Mouse (Mus musculus) C2C12 (cell line): ENCODE data around the gene Klhl35.

Experiments used
- CTCF ChIP-seq: IDR thresholded peaks from one replicate; pipeline ENCODE4 v1.5.1; 2011; ENCODE audit not compliant: control insufficient read depth, insufficient read depth, insufficient read length
- MAX ChIP-seq: IDR thresholded peaks from one replicate; pipeline ENCODE4 v1.6.1; 2011; ENCODE audit warnings: mild to moderate bottlenecking, control low read depth
- MYOG ChIP-seq: IDR thresholded peaks from one replicate; pipeline ENCODE4 v1.6.1; 2011; ENCODE audit not compliant: control insufficient read depth, insufficient read length; ENCODE audit errors: extremely low read depth
- USF1 ChIP-seq: IDR thresholded peaks from one replicate; pipeline ENCODE4 v1.6.1; 2011; ENCODE audit warnings: low read depth, mild to moderate bottlenecking, control low read depth, moderate library complexity

DNA sequence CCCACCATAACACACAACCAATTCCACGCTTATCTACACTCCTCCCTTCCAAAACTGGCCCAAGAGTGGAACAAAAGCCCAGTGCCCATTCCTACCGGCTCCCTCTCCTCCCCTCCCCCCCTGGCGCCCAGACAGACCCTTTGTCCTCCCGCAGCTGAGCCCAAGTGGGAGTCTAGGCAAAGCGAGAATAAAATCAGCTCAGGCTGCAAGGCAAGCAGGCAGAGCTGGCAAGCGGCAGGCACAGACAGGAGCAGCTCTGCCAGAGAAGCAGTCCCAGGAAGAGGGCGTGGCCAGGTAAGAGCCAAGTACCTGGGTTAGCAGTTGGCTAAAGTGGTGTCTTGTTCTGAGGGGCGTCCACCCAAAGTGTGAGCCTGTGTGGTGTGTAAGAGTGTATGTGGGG lies at the start of gene Klhl35:
- TF ChIP-seq CTCF (no peak), MAX (no peak), MYOG (no peak), USF1 (no peak)
